Mouse (Mus musculus) stomach, postnatal 0 days (tissue): ENCODE results near the gene Tmprss3. TPM values are rescaled to one million over a fixed set of nuclear protein-coding genes. Genes with fewer than 3 reads are reported as not detected.

Experiments used
- ATAC-seq: fragments of 200-750 bp; cut with Nextera tagmentation; 2 replicates; pipeline ENCODE4 v1.8.0; 2017; ENCODE audit not compliant: low FRiP score, low TSS enrichment
- DNase-seq: peaks from one replicate; pipeline ENCODE4 v3.0.0-alpha.2; 2016; ENCODE audit warnings: low spot score
- H3K27ac ChIP-seq: fragments of 300-500 bp; sonication (generic); replicated peaks from 2 replicates; pipeline ENCODE4 v1.5.1; 2014; ENCODE audit warnings: mild to moderate bottlenecking, control low read depth
- H3K27me3 ChIP-seq: fragments of 300-500 bp; sonication (generic); 2 replicates; pipeline ENCODE4 v1.6.1; 2014; ENCODE audit warnings: low read length; ENCODE audit not compliant: control insufficient read depth, insufficient read depth
- H3K36me3 ChIP-seq: fragments of 300-500 bp; sonication (generic); 2 replicates; pipeline ENCODE4 v1.6.1; 2014; ENCODE audit warnings: low read length, mixed read lengths; ENCODE audit not compliant: control insufficient read depth, insufficient read depth
- H3K4me1 ChIP-seq: fragments of 300-500 bp; sonication (generic); replicated peaks from 2 replicates; pipeline ENCODE4 v1.6.1; 2014; ENCODE audit warnings: antibody characterized with exemption; ENCODE audit not compliant: control insufficient read depth, insufficient read depth
- H3K4me2 ChIP-seq: fragments of 300-500 bp; sonication (generic); replicated peaks from 2 replicates; pipeline ENCODE4 v1.6.1; 2014; ENCODE audit warnings: low read depth, mild to moderate bottlenecking, control low read depth, moderate library complexity
- H3K4me3 ChIP-seq: fragments of 300-500 bp; sonication (generic); 2 replicates; pipeline ENCODE4 v1.5.1; 2014; ENCODE audit warnings: low read depth, low read length, control low read depth
- H3K9ac ChIP-seq: fragments of 300-500 bp; sonication (generic); 2 replicates; pipeline ENCODE4 v1.6.1; 2014; ENCODE audit warnings: mild to moderate bottlenecking, low read length, control low read depth, mixed read lengths
- H3K9me3 ChIP-seq: fragments of 300-500 bp; sonication (generic); 2 replicates; pipeline ENCODE4 v1.6.1; 2016; ENCODE audit warnings: low read length; ENCODE audit not compliant: control insufficient read depth
- CTCF ChIP-seq: IDR thresholded peaks from 2 replicates; pipeline ENCODE4 v1.5.1; 2016; ENCODE audit warnings: antibody characterized with exemption, low read depth, mild to moderate bottlenecking, moderate library complexity
- EP300 ChIP-seq: optimal IDR thresholded peaks from 2 replicates; pipeline ENCODE3; 2016; ENCODE audit warnings: antibody characterized with exemption
- WGBS: fragments of 180-500 bp; shearing (Covaris S2); extraction: QIAGEN DNeasy Blood & Tissue Kit; methylation state at CpG from one replicate; pipeline ENCODE4 v1.1.7; 2014; 5-methylcytosine and 5-hydroxymethylcytosine counted together
- polyA plus RNA-seq: library from polyadenylated mRNA; unstranded; fragments of >200 nt; fragmentation: Nextera tagmentation; extraction: Ambion mirVana; gene quantifications from 2 replicates; pipeline ENCODE4 v1.2.1, GENCODE M21; 2015

Tmprss3 gene
- polyA plus RNA-seq, 1 experiment from 2014 or later: 0.39 TPM

DNA sequence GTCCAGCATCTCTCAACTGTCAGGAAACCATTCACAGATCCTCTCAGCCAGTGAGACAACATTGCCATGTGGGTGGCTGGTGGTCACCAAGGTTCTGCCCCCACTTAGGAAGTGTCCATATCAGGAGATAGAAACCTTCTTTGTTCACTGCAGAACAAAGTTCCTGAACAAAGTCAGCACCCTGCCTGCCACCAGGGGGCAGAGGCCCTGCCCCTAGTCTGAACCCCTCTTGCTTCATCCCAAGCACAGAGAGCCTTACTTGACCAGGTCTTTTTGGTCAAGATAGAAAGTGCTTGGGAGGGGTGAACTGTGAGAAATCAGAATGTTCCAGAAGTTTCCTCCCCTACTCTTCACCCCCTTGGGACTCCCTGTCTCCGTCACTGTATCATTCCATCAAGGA, 37.1 kb upstream of the Tmprss3 start:
- Histone ChIP-seq H3K27me3 (no peaks in the 10 kb centered on the region), H3K27ac (no peak overlapping the region), H3K9me3 (no peaks in the 10 kb centered on the region), H3K36me3 (no peaks in the 10 kb centered on the region), H3K9ac (no peak overlapping the region), H3K4me1 (no peaks in the 10 kb centered on the region), H3K4me2 (no peak overlapping the region), H3K4me3 (no peak overlapping the region)
- WGBS: 92% methylated on average over 1 of the region's 1 CpGs
- DNase-seq: no peak
- ATAC-seq: no peak
- TF ChIP-seq EP300: no peak
- peak; percentile 47 for TF ChIP-seq CTCF

- no peak overlapping the region for H3K9ac ChIP-seq
- DNase-seq: no peak
- H3K4me1 ChIP-seq: no peaks in the 10 kb centered on the region
- WGBS: 59% methylated on average over 8 of the region's 8 CpGs
- H3K4me2 ChIP-seq: no peak overlapping the region
- H3K27me3 ChIP-seq: no peaks in the 10 kb centered on the region
- no peak overlapping the region for H3K27ac ChIP-seq
- TF ChIP-seq CTCF (no peak), EP300 (no peak)
- no peak for ATAC-seq
- no peak overlapping the region for H3K4me3 ChIP-seq
- H3K36me3 ChIP-seq: no peaks in the 10 kb centered on the region
- H3K9me3 ChIP-seq: no peaks in the 10 kb centered on the region
Measured at GRCm38 (mm10) chr17:31232251-31233010, 33.7 kb upstream of the Tmprss3 start.

- H3K27ac ChIP-seq: no peak overlapping the region
- no peak for ATAC-seq
- no peak overlapping the region for H3K4me3 ChIP-seq
- H3K9me3 ChIP-seq: no peaks in the 10 kb centered on the region
- no peak overlapping the region for H3K4me2 ChIP-seq
- no peak for DNase-seq
- H3K9ac ChIP-seq: no peak overlapping the region
- H3K36me3 ChIP-seq: no peaks in the 10 kb centered on the region
- 59% methylated on average over 6 of the region's 6 CpGs for WGBS
- TF ChIP-seq CTCF (no peak), EP300 (no peak)
- H3K27me3 ChIP-seq: no peaks in the 10 kb centered on the region
- no peaks in the 10 kb centered on the region for H3K4me1 ChIP-seq
Measured at GRCm38 (mm10) chr17:31231780-31232179, 33.0 kb upstream of the Tmprss3 start.

DNA sequence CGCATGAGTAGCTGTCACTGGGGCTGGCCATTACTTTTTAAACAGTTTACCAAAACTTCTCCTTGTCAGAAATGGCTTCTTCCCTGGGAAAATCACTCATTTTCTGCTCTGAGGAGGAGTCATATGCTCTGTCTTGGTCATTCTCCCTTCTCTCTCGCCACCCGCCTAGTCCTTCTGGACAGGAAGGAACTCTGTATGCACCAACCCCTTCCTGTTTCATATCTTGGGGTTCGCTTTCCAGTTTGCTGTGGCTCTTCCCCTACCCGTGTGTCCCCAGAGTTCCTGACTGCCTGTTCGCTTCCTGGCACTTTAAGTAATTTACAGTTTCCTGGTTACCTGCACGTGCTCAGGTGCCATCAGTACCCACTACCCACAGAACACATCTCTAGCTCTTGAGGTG, 28.2 kb upstream of the Tmprss3 start:
- Histone ChIP-seq H3K27me3 (no peaks in the 10 kb centered on the region), H3K4me2 (no peak overlapping the region), H3K9me3 (no peaks in the 10 kb centered on the region), H3K36me3 (no peaks in the 10 kb centered on the region), H3K4me1 (no peaks in the 10 kb centered on the region), H3K27ac (no peak overlapping the region), H3K4me3 (no peak overlapping the region), H3K9ac (no peak overlapping the region)
- WGBS: 77% methylated on average over 7 of the region's 7 CpGs
- no peak for ATAC-seq
- no peak for DNase-seq
- TF ChIP-seq EP300: no peak
- TF ChIP-seq CTCF: no peak

DNA sequence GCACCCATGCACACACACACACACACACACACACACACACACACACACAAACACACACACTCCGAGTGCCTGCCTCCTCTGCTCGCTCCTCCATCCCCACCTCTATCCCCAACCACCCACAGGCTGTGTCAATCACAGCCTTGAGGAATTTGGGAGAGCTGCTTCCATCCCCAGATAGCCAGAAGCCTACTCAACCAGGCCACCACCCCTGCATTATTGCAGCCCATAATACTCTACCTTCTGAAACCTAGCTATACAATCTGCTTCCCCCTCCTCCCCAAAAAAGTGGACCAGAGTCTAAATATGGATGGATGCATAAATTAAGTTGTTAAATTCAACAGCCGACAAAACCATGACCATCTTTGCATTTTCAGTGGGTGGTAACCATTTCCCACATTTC, 27.6 kb upstream of the Tmprss3 start:
- WGBS: 56% methylated on average over 2 of the region's 3 CpGs
- no peaks in the 10 kb centered on the region for H3K36me3 ChIP-seq
- no peak overlapping the region for H3K27ac ChIP-seq
- no peak overlapping the region for H3K4me3 ChIP-seq
- no peak overlapping the region for H3K4me2 ChIP-seq
- no peak overlapping the region for H3K9ac ChIP-seq
- no peak for ATAC-seq
- TF ChIP-seq CTCF: no peak
- no peak for TF ChIP-seq EP300
- DNase-seq: no peak
- no peaks in the 10 kb centered on the region for H3K9me3 ChIP-seq
- no peaks in the 10 kb centered on the region for H3K27me3 ChIP-seq
- no peaks in the 10 kb centered on the region for H3K4me1 ChIP-seq

DNA sequence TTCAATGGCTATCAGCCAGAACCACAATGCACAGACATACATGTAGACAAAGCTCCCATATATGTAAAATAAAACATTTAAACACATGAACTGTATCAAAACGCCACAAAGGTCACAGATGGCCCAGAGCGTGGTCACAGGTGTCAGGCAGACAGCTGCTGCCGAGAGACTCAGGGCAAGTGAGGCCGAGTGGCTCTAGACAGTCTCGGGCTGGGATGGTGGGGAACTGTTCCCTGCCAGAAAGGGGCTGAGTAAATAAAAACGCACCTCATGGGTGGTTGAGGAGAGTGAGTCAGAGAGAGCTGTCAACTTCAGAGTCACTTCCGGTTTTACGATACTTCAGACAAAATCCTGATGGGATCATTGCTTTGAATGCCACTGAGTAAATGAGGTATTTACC, 25.8 kb upstream of the Tmprss3 start:
- H3K27me3 ChIP-seq: no peaks in the 10 kb centered on the region
- DNase-seq (no peak), ATAC-seq (no peak)
- no peaks in the 10 kb centered on the region for H3K9me3 ChIP-seq
- no peak overlapping the region for H3K9ac ChIP-seq
- H3K4me3 ChIP-seq: no peak overlapping the region
- TF ChIP-seq EP300: no peak
- TF ChIP-seq CTCF: no peak
- 69% methylated on average over 8 of the region's 8 CpGs for WGBS
- no peak overlapping the region for H3K4me2 ChIP-seq
- no peaks in the 10 kb centered on the region for H3K36me3 ChIP-seq
- no peaks in the 10 kb centered on the region for H3K4me1 ChIP-seq
- no peak overlapping the region for H3K27ac ChIP-seq
